Mouse (Mus musculus) monocyte, adult 2 months (primary cell): ENCODE results near the gene Arhgef28.

ENCODE experiments used
- DNase-seq, 2 experiments: peaks; one replicate each; pipeline ENCODE4 v3.0.0; 2022; ENCODE audit warnings: low spot score in 2 of 2, low read depth in 1 of 2

Arhgef28 gene

GRCm38 (mm10) chr13:98184632-98185031 lies 21.6 kb downstream of the Arhgef28 start:
- DNase-seq, result no peak

- no peak for DNase-seq
These were observed 22.9 kb downstream of the Arhgef28 start for GRCm38 (mm10) chr13:98183157-98183878.

- DNase-seq, result no peak
These were observed 23.9 kb downstream of the Arhgef28 start for GRCm38 (mm10) chr13:98182330-98182729.

- DNase-seq, result no peak
These were observed 25.6 kb downstream of the Arhgef28 start for GRCm38 (mm10) chr13:98180636-98181035.

- DNase-seq, result no peak
These were observed 30.8 kb downstream of the Arhgef28 start for GRCm38 (mm10) chr13:98175323-98176007.

GRCm38 (mm10) chr13:98173008-98173407 lies 33.2 kb downstream of the Arhgef28 start:
- no peak for DNase-seq

- no peak for DNase-seq
These were observed 33.9 kb downstream of the Arhgef28 start for GRCm38 (mm10) chr13:98172365-98172764.

- no peak for DNase-seq
These were observed 34.5 kb downstream of the Arhgef28 start for GRCm38 (mm10) chr13:98171706-98172105.

GRCm38 (mm10) chr13:98171257-98171656 lies 35.0 kb downstream of the Arhgef28 start:
- DNase-seq, result no peak

GRCm38 (mm10) chr13:98164878-98165277 lies 41.4 kb downstream of the Arhgef28 start:
- no peak for DNase-seq

GRCm38 (mm10) chr13:98161496-98161895 lies 44.7 kb downstream of the Arhgef28 start:
- DNase-seq, result no peak

- DNase-seq, result no peak
These were observed 49.6 kb downstream of the Arhgef28 start for GRCm38 (mm10) chr13:98156656-98157055.

GRCm38 (mm10) chr13:98152759-98153158 lies 53.5 kb downstream of the Arhgef28 start:
- DNase-seq, result no peak

GRCm38 (mm10) chr13:98147532-98147931 lies 58.7 kb downstream of the Arhgef28 start:
- DNase-seq, result no peak

GRCm38 (mm10) chr13:98146573-98147160 lies 59.6 kb downstream of the Arhgef28 start:
- DNase-seq, result no peak

- DNase-seq, result no peak
These were observed 60.9 kb downstream of the Arhgef28 start for GRCm38 (mm10) chr13:98145310-98145709.

GRCm38 (mm10) chr13:98143000-98143399 lies 63.2 kb downstream of the Arhgef28 start:
- DNase-seq, result no peak

- no peak for DNase-seq
These were observed 65.6 kb downstream of the Arhgef28 start for GRCm38 (mm10) chr13:98140626-98141025.

GRCm38 (mm10) chr13:98138786-98139185 lies 67.5 kb downstream of the Arhgef28 start:
- DNase-seq, result no peak

- no peak for DNase-seq
These were observed 70.2 kb downstream of the Arhgef28 start for GRCm38 (mm10) chr13:98135890-98136555.

- no peak for DNase-seq
These were observed 73.3 kb downstream of the Arhgef28 start for GRCm38 (mm10) chr13:98132951-98133350.

GRCm38 (mm10) chr13:98132264-98132663 lies 74.0 kb downstream of the Arhgef28 start:
- DNase-seq, result no peak
